Mouse (Mus musculus) frontal cortex, postnatal 25 days (tissue): Measurements from ENCODE around the gene Lrrc8c.

Experiments
- DNase-seq, 2 experiments: peaks; one replicate each; pipeline ENCODE4 v3.0.0; 2022; ENCODE audit warnings: low spot score in 2 of 2

Gene Lrrc8c

GRCm38 (mm10) chr5:105557346-105557745 is 38.2 kb downstream of the Lrrc8c start:
- no peak for DNase-seq

- no peak for DNase-seq
These were observed 38.6 kb downstream of the Lrrc8c start for GRCm38 (mm10) chr5:105557777-105558240.

- no peak for DNase-seq
These were observed 39.3 kb downstream of the Lrrc8c start for GRCm38 (mm10) chr5:105558517-105558916.

- DNase-seq = no peak
These were observed 42.7 kb downstream of the Lrrc8c start for GRCm38 (mm10) chr5:105561926-105562325.

- DNase-seq = no peak
These were observed 45.6 kb downstream of the Lrrc8c start for GRCm38 (mm10) chr5:105564761-105565160.

GRCm38 (mm10) chr5:105565824-105566223 is 46.6 kb downstream of the Lrrc8c start:
- no peak for DNase-seq

GRCm38 (mm10) chr5:105566852-105567412 is 47.7 kb downstream of the Lrrc8c start:
- no peak for DNase-seq

- no peak for DNase-seq
These were observed 49.0 kb downstream of the Lrrc8c start for GRCm38 (mm10) chr5:105568043-105568747.

GRCm38 (mm10) chr5:105569168-105569567 is 50.0 kb downstream of the Lrrc8c start:
- no peak for DNase-seq

- DNase-seq = no peak
These were observed 53.0 kb downstream of the Lrrc8c start for GRCm38 (mm10) chr5:105572160-105572692.

GRCm38 (mm10) chr5:105572876-105573275 is 53.7 kb downstream of the Lrrc8c start:
- no peak for DNase-seq

- no peak for DNase-seq
These were observed 55.6 kb downstream of the Lrrc8c start for GRCm38 (mm10) chr5:105574835-105575234.

- DNase-seq = no peak
These were observed 56.7 kb downstream of the Lrrc8c start for GRCm38 (mm10) chr5:105575839-105576238.

- no peak for DNase-seq
These were observed 61.7 kb downstream of the Lrrc8c start for GRCm38 (mm10) chr5:105580909-105581308.

- DNase-seq = no peak
These were observed 66.7 kb downstream of the Lrrc8c start for GRCm38 (mm10) chr5:105585929-105586328.

- DNase-seq = no peak
These were observed 67.5 kb downstream of the Lrrc8c start for GRCm38 (mm10) chr5:105586655-105587054.

GRCm38 (mm10) chr5:105587471-105587870 is 68.3 kb downstream of the Lrrc8c start:
- no peak for DNase-seq

- DNase-seq = no peak
These were observed 69.5 kb downstream of the Lrrc8c start for GRCm38 (mm10) chr5:105588683-105589082.

GRCm38 (mm10) chr5:105589119-105589518 is 69.9 kb downstream of the Lrrc8c start:
- no peak for DNase-seq

- DNase-seq = no peak
These were observed 73.2 kb downstream of the Lrrc8c start for GRCm38 (mm10) chr5:105592396-105592795.

- DNase-seq = no peak
These were observed 74.4 kb downstream of the Lrrc8c start for GRCm38 (mm10) chr5:105593630-105594029.

- DNase-seq = no peak
These were observed 79.7 kb downstream of the Lrrc8c start for GRCm38 (mm10) chr5:105598866-105599265.

- no peak for DNase-seq
These were observed 80.1 kb downstream of the Lrrc8c start for GRCm38 (mm10) chr5:105599315-105599714.
